Mouse (Mus musculus) Patski (cell line): ENCODE results near the gene Rbm47. TPM values are rescaled to one million over a fixed set of nuclear protein-coding genes. Genes with fewer than 3 reads are reported as not detected.

Experiments
- ATAC-seq: fragments of 100-300 bp; one replicate; pipeline ENCODE4 v1.8.0; 2021
- CTCF ChIA-PET: fragments of 350-600 bp; sonication (Branson Sonifier 250); formaldehyde crosslinking; loops from one replicate; lab custom pipeline; 2022; ENCODE audit warnings: inconsistent platforms; lab: Charles Lee
- POLR2A ChIA-PET: fragments of 350-600 bp; sonication (Branson Sonifier 250); formaldehyde crosslinking; loops from one replicate; lab custom pipeline; 2022; ENCODE audit warnings: antibody characterized with exemption, inconsistent platforms; lab: Charles Lee
- DNase-seq: peaks from one replicate; pipeline ENCODE4 v3.0.0-alpha.2; 2011; ENCODE audit warnings: low read depth, low spot score
- H3K27me3 ChIP-seq: fragments of 371-371 bp; one replicate; pipeline ENCODE4 v1.5.1; 2021
- CTCF ChIP-seq: fragments of 100-300 bp; IDR thresholded peaks from one replicate; pipeline ENCODE4 v1.5.1; 2021
- in situ Hi-C: fragments of 300-500 bp; cut with MboI; formaldehyde crosslinking; loops from 3 replicates; pipeline ENCODE4 v1.11.1; 2018; ENCODE audit warnings: low pct_unique_long_range_greater_than_20kb, mixed read lengths
- polyA plus RNA-seq: library from polyadenylated mRNA; unstranded; gene quantifications from one replicate; pipeline ENCODE4 v1.2.3, GENCODE M21; 2021

The Rbm47 gene
- polyA plus RNA-seq, 1 experiment from 2014 or later = 33.4 TPM

DNA sequence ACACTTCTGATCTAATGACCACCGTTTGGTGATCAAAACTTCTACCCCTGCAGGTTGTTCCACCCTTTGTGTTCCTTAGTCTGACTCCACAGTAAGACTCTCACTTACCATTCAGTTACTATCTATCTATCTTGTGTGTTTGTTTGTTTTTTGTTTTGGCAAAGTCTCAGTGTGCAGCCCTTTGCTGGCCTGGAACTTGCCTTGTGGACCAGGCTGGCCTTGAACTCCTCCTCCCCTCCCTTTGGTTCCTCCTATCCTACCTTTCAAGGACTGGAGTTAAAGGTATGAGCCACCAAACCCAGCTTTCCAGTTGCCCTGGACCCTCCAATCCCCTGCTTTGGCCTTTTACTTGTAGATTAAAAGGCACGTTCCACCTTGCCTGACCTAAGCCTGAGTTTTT, 23.8 kb downstream of the Rbm47 start:
- TF ChIP-seq CTCF = no peak
- ChIA-PET POLR2A (interaction anchor here (0.9 to 1.2 kb wide), 2 partner anchors 16 to 168 kb away, joined by 3 read pairs; no protein-coding TSS in a partner anchor), CTCF (interaction anchor here (1.0 to 1.4 kb wide), 6 partner anchors 12 to 177 kb away, joined by 3 to 6 read pairs (median 3); no protein-coding TSS in a partner anchor)

DNA sequence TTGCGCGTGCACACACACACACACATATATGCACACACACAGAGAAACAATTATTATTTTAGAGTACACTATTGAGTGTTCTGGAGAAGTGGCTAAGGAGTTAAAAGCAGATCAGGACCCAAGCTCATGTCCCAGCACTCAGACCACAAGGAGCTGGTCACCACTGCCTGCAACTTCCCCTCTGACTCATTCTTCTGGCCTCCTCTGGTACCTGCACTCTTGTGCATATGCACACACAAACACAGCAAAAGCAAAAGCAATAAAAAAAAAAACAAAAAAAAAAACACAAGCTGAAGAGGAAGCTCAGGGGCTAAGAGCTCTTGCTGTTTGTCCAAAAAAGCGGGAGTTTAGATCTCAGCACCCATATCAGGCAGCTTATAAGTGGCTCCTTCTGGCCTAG, 25.6 kb downstream of the Rbm47 start:
- DNase-seq = no peak
- ChIA-PET CTCF (interaction anchor here (0.7 to 1.5 kb wide), 5 partner anchors 10 to 41 kb away, joined by 3 to 5 read pairs (median 3); no protein-coding TSS in a partner anchor), POLR2A (interaction anchor here (0.6 to 0.7 kb wide), 3 partner anchors 10 to 158 kb away, joined by 3 to 8 read pairs (median 4); no protein-coding TSS in a partner anchor)
- no peaks in the 10 kb centered on the region for H3K27me3 ChIP-seq
- in situ Hi-C loops = no loop called here
- ATAC-seq = no peak
- TF ChIP-seq CTCF = no peak

More for the DNA sequence above, 23.8 kb downstream of the Rbm47 start:
- in situ Hi-C loops = no loop called here
- ATAC-seq = no peak
- DNase-seq = no peak
- no peaks in the 10 kb centered on the region for H3K27me3 ChIP-seq

GRCm38 (mm10) chr5:66145583-66145982, 27.3 kb downstream of the Rbm47 start:
- ChIA-PET POLR2A (interaction anchor here (0.7 kb wide), 1 partner anchor 385 kb away, joined by 12 read pairs; no protein-coding TSS in a partner anchor), CTCF (interaction anchor here (1.3 to 1.8 kb wide), 2 partner anchors 9 to 15 kb away, joined by 3 read pairs; no protein-coding TSS in a partner anchor)
- TF ChIP-seq CTCF = no peak
- in situ Hi-C loops = no loop called here
- DNase-seq (no peak), ATAC-seq (no peak)
- H3K27me3 ChIP-seq = no peaks in the 10 kb centered on the region

DNA sequence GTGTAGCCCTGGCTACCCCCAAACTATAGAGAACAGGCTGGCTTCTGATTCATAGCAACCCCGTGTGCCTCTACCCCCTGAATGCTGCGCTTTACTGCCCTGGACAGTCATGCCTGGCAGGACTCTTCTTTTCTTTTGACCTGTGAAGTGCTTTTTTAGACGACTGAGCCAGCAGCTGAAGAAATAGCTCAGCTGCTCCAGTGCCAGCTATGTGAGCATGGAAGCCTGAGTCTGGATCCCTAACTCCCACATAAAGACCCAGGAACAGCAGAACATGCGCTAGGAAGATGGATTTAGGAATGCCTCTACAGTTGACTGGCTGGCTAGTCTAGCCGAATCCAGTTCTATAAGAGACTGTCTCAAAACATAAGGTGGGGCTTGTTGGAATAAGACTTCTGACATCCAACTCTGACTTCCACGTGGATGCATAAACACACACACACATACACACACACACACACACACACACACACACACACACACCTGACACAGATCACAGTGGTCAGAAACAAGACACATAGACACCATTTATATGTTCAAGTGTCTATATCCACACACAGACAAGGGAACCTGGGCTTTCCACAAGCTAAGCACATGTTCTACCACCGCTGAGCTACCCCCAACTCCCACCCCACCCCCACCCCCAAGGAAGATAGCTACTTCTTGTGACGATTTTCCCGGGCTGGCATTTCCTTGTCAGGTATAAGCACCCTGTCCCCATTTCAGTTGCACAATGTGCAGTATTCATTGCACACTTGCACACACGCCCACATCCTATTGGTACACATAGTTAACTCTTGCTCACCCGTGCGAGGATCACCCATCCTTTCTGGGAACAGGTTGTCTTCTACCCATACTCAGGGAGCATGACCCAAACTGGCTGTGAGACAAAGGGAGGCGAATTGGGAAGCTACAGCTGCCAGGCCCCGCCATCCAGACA, 29.6 kb downstream of the Rbm47 start:
- in situ Hi-C loops = no loop called here
- POLR2A ChIA-PET = interaction anchor here (0.5 kb wide), 1 partner anchor 117 kb away, joined by 3 read pairs; no protein-coding TSS in a partner anchor
- CTCF ChIA-PET = interaction anchor here (1.0 kb wide), 1 partner anchor 14 kb away, joined by 3 read pairs; no protein-coding TSS in a partner anchor
- no peak for TF ChIP-seq CTCF
- H3K27me3 ChIP-seq = no peaks in the 10 kb centered on the region
- ATAC-seq (no peak), DNase-seq (no peak)

GRCm38 (mm10) chr5:66141474-66141873, 31.4 kb downstream of the Rbm47 start:
- in situ Hi-C loops = no loop called here
- ChIA-PET CTCF (no interaction called here), POLR2A (no interaction called here)
- no peak for DNase-seq
- ATAC-seq = no peak
- TF ChIP-seq CTCF = no peak
- no peaks in the 10 kb centered on the region for H3K27me3 ChIP-seq

GRCm38 (mm10) chr5:66139634-66140295, 33.2 kb downstream of the Rbm47 start:
- H3K27me3 ChIP-seq = no peaks in the 10 kb centered on the region
- no peak for ATAC-seq
- CTCF ChIA-PET = interaction anchor here (1.1 kb wide), 1 partner anchor 103 kb away, joined by 4 read pairs; no protein-coding TSS in a partner anchor
- TF ChIP-seq CTCF = no peak
- DNase-seq = no peak
- POLR2A ChIA-PET = no interaction called here
- in situ Hi-C loops = no loop called here

- TF ChIP-seq CTCF = no peak
- DNase-seq (no peak), ATAC-seq (no peak)
- ChIA-PET CTCF (interaction anchor here (1.1 to 1.5 kb wide), 2 partner anchors 57 to 103 kb away, joined by 4 to 5 read pairs; no protein-coding TSS in a partner anchor), POLR2A (no interaction called here)
- in situ Hi-C loops = no loop called here
- no peaks in the 10 kb centered on the region for H3K27me3 ChIP-seq
Observed at GRCm38 (mm10) chr5:66139171-66139570, 33.7 kb downstream of the Rbm47 start.

- in situ Hi-C loops = no loop called here
- POLR2A ChIA-PET = no interaction called here
- ATAC-seq (no peak), DNase-seq (no peak)
- TF ChIP-seq CTCF = no peak
- H3K27me3 ChIP-seq = no peaks in the 10 kb centered on the region
- CTCF ChIA-PET = interaction anchor here (1.5 kb wide), 1 partner anchor 57 kb away, joined by 5 read pairs; no protein-coding TSS in a partner anchor
Observed at GRCm38 (mm10) chr5:66138597-66138996, 34.3 kb downstream of the Rbm47 start.

DNA sequence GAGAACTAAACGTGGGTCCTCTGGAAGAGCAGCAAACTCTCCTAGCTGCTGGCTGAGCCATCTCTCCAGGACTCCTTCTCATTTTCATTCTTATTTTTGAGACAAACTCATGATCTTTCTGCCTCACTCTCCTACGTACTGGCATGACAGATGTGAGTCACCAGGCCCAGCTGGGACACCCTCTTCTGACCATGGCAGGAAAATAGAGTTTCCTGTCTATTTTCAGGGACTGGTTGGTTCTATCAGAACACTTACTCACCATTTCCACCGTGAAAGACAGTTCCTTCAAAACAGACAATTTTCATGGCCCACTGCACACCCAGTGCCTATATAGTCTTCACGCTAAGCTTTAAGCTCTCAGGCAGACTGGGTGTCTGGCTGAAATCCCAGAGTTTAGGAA, 35.7 kb downstream of the Rbm47 start:
- in situ Hi-C loops = no loop called here
- no peaks in the 10 kb centered on the region for H3K27me3 ChIP-seq
- DNase-seq (no peak), ATAC-seq (no peak)
- CTCF ChIA-PET = interaction anchor here (0.9 to 1.5 kb wide), 4 partner anchors 8 to 54 kb away, joined by 3 to 6 read pairs (median 4); no protein-coding TSS in a partner anchor
- POLR2A ChIA-PET = no interaction called here
- no peak for TF ChIP-seq CTCF

DNA sequence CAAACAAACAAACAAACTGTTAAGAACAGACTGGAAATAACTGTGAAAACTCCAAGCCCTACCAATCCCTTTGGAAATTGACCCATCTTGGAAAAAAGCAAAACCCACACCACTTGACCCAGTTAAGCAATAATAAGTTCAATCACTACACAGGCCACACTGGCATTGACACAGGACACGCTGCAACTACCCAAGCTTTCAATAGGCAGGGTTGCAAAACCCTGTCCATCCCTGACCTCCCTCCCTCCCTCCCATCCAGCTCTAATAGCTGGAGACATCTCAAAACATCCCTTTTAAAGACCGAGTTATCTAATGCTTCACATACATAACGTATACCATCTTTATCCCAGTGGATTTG, 37.1 kb downstream of the Rbm47 start:
- ChIA-PET CTCF (interaction anchor here (1.2 kb wide), 1 partner anchor 30 kb away, joined by 3 read pairs; no protein-coding TSS in a partner anchor), POLR2A (no interaction called here)
- DNase-seq (no peak), ATAC-seq (no peak)
- no peaks in the 10 kb centered on the region for H3K27me3 ChIP-seq
- no peak for TF ChIP-seq CTCF
- in situ Hi-C loops = no loop called here
